Mouse (Mus musculus) thymus, adult 2 months (tissue): Measurements from ENCODE around the gene Rfpl4b. TPM values are rescaled to one million over a fixed set of nuclear protein-coding genes. Genes with fewer than 3 reads are reported as not detected.
A peak's percentile ranks its signal among the peaks of the same experiment; 100 is the strongest.
"Not testable (repeated sequence)": the region's sequence is repeated elsewhere in the genome, so short reads cannot be mapped to it uniquely, and the experiment has no call there.

Experiments
- DNase-seq: peaks from one replicate; pipeline ENCODE4 v3.0.0; 2021
- H3K27ac ChIP-seq: fragments of 200-500 bp; 2 replicates; pipeline ENCODE4 v1.5.1; 2012; ENCODE audit warnings: low read length, control low read depth; ENCODE audit not compliant: control insufficient read depth, insufficient read depth
- H3K27me3 ChIP-seq: fragments of 200-500 bp; 2 replicates; pipeline ENCODE4 v1.6.1; 2012; ENCODE audit warnings: mild to moderate bottlenecking, low read length, moderate library complexity, mixed read lengths; ENCODE audit not compliant: control insufficient read depth, insufficient read depth
- H3K36me3 ChIP-seq: fragments of 200-500 bp; 2 replicates; pipeline ENCODE4 v1.6.1; 2012; ENCODE audit warnings: mild to moderate bottlenecking, low read length, moderate library complexity; ENCODE audit not compliant: control insufficient read depth, insufficient read depth
- H3K4me1 ChIP-seq: fragments of 200-500 bp; replicated peaks from 2 replicates; pipeline ENCODE4 v1.6.1; 2012; ENCODE audit warnings: low read length; ENCODE audit not compliant: control insufficient read depth, insufficient read depth
- H3K4me3 ChIP-seq: fragments of 200-500 bp; 2 replicates; pipeline ENCODE4 v1.5.1; 2012; ENCODE audit warnings: mild to moderate bottlenecking, low read length, control low read depth, moderate library complexity; ENCODE audit not compliant: control insufficient read depth, insufficient read depth
- CTCF ChIP-seq: fragments of 200-500 bp; IDR thresholded peaks from 2 replicates; pipeline ENCODE4 v1.5.1; 2012; ENCODE audit warnings: mild to moderate bottlenecking, control low read depth, low read length, moderate library complexity, borderline replicate concordance; ENCODE audit not compliant: control insufficient read depth, poor library complexity, insufficient read depth; ENCODE audit errors: extremely low read depth
- POLR2A ChIP-seq: fragments of 200-500 bp; IDR thresholded peaks from 2 replicates; pipeline ENCODE4 v1.6.1; 2012; ENCODE audit warnings: mild to moderate bottlenecking, low read length, control low read depth, moderate library complexity; ENCODE audit not compliant: control insufficient read depth, poor library complexity, insufficient read depth; ENCODE audit errors: extremely low read depth
- WGBS: fragments of 180-500 bp; shearing (Covaris S2); methylation state at CpG from one replicate; pipeline ENCODE4 v1.1.7; 2018; 5-methylcytosine and 5-hydroxymethylcytosine counted together
- polyA plus RNA-seq: library from polyadenylated mRNA; depleted of rRNA; stranded (reverse); fragments of >200 nt; gene quantifications from 2 replicates; pipeline ENCODE4 v1.2.3, GENCODE M21; 2012; rRNA removed

The Rfpl4b gene
- polyA plus RNA-seq: not detected in 2 replicates

- 90% methylated on average over 3 of the region's 3 CpGs for WGBS
- no peaks in the 10 kb centered on the region for H3K27me3 ChIP-seq
Measured at GRCm38 (mm10) chr10:38821679-38822078, at the start of gene Rfpl4b. Gene Rfpl4b (minus strand): TSS chr10:38821779.

GRCm38 (mm10) chr10:38855186-38855585 lies 33.6 kb upstream of the Rfpl4b start:
- WGBS: 62% methylated on average over 2 of the region's 2 CpGs
- Histone ChIP-seq H3K4me1 (no peaks in the 10 kb centered on the region), H3K36me3 (no peaks in the 10 kb centered on the region), H3K27me3 (no peaks in the 10 kb centered on the region), H3K4me3 (no peak overlapping the region), H3K27ac (no peak overlapping the region)
- no peak for DNase-seq
- no peak for TF ChIP-seq POLR2A
- TF ChIP-seq CTCF: no peak

More at GRCm38 (mm10) chr10:38821679-38822078, at the start of gene Rfpl4b:
- no peaks in the 10 kb centered on the region for H3K4me1 ChIP-seq
- DNase-seq: no peak
- no peak within 1 kb of the TSS for H3K27ac ChIP-seq
- no peak for TF ChIP-seq CTCF
- no peak for TF ChIP-seq POLR2A
- no peak within 1 kb of the TSS for H3K4me3 ChIP-seq
- no peaks in the 10 kb centered on the region for H3K36me3 ChIP-seq

- H3K27me3 ChIP-seq, H3K36me3 ChIP-seq: not testable (repeated sequence)
- WGBS: 81% methylated on average over 5 of the region's 5 CpGs
Measured at GRCm38 (mm10) chr10:38850006-38850405, 28.4 kb upstream of the Rfpl4b start.

GRCm38 (mm10) chr10:38848884-38849499 lies 27.4 kb upstream of the Rfpl4b start:
- no peaks in the 10 kb centered on the region for H3K4me1 ChIP-seq
- H3K36me3 ChIP-seq: no peaks in the 10 kb centered on the region
- 33% methylated on average over 8 of the region's 8 CpGs for WGBS
- H3K27me3 ChIP-seq: no peaks in the 10 kb centered on the region
- TF ChIP-seq CTCF (peak; percentile 74; the same call in 1 of the 2 replicates), POLR2A (no peak)
- DNase-seq: peak; percentile 53
- no peak overlapping the region for H3K27ac ChIP-seq
- H3K4me3 ChIP-seq: no peak overlapping the region

More at GRCm38 (mm10) chr10:38850006-38850405, 28.4 kb upstream of the Rfpl4b start:
- H3K4me3 ChIP-seq, H3K4me1 ChIP-seq, H3K27ac ChIP-seq, DNase-seq: not testable (repeated sequence)

GRCm38 (mm10) chr10:38848231-38848630 lies 26.7 kb upstream of the Rfpl4b start:
- WGBS: 92% methylated on average over 4 of the region's 4 CpGs
- DNase-seq: no peak
- Histone ChIP-seq H3K4me3 (no peak overlapping the region), H3K27me3 (no peaks in the 10 kb centered on the region), H3K36me3 (no peaks in the 10 kb centered on the region), H3K27ac (no peak overlapping the region), H3K4me1 (no peaks in the 10 kb centered on the region)
- TF ChIP-seq CTCF (no peak), POLR2A (no peak)

- Histone ChIP-seq H3K27me3 (no peaks in the 10 kb centered on the region), H3K27ac (no peak overlapping the region), H3K4me1 (no peaks in the 10 kb centered on the region), H3K36me3 (no peaks in the 10 kb centered on the region), H3K4me3 (no peak overlapping the region)
- 62% methylated on average over 1 of the region's 1 CpGs for WGBS
- no peak for DNase-seq
- TF ChIP-seq CTCF: no peak
- TF ChIP-seq POLR2A: no peak
Measured at GRCm38 (mm10) chr10:38823741-38824140, 2.2 kb upstream of the Rfpl4b start.

GRCm38 (mm10) chr10:38806056-38806455 lies 15.5 kb downstream of the Rfpl4b start:
- 93% methylated on average over 2 of the region's 2 CpGs for WGBS
- TF ChIP-seq POLR2A (no peak), CTCF (no peak)
- Histone ChIP-seq H3K4me3 (no peak overlapping the region), H3K27me3 (no peaks in the 10 kb centered on the region), H3K27ac (no peak overlapping the region), H3K36me3 (no peaks in the 10 kb centered on the region), H3K4me1 (no peaks in the 10 kb centered on the region)
- no peak for DNase-seq
